Mouse (Mus musculus) limb, embryonic 15.5 days (tissue): Measurements from ENCODE around the gene Lrrc71. TPM values are rescaled to one million over a fixed set of nuclear protein-coding genes. Genes with fewer than 3 reads are reported as not detected.

ENCODE experiments used
- ATAC-seq: fragments of 200-750 bp; cut with Nextera tagmentation; 2 replicates; pipeline ENCODE4 v1.8.0; 2017; ENCODE audit warnings: low read depth, moderate TSS enrichment; ENCODE audit not compliant: insufficient number of reproducible peaks, low FRiP score, low TSS enrichment
- H3K27ac ChIP-seq: fragments of 300-500 bp; sonication (generic); 2 replicates; pipeline ENCODE4 v1.5.1; 2015; ENCODE audit warnings: moderate library complexity, mild to moderate bottlenecking, inconsistent platforms
- H3K27me3 ChIP-seq: fragments of 300-500 bp; sonication (generic); 2 replicates; pipeline ENCODE4 v1.6.1; 2015; ENCODE audit warnings: inconsistent platforms
- H3K36me3 ChIP-seq: fragments of 300-500 bp; sonication (generic); 2 replicates; pipeline ENCODE4 v1.6.1; 2015; ENCODE audit warnings: inconsistent platforms
- H3K4me1 ChIP-seq: fragments of 300-500 bp; sonication (generic); 2 replicates; pipeline ENCODE4 v1.6.1; 2015; ENCODE audit warnings: inconsistent platforms
- H3K4me2 ChIP-seq: fragments of 300-500 bp; sonication (generic); 2 replicates; pipeline ENCODE4 v1.6.1; 2015; ENCODE audit warnings: mild to moderate bottlenecking, inconsistent platforms
- H3K4me3 ChIP-seq: fragments of 300-500 bp; sonication (generic); 2 replicates; pipeline ENCODE4 v1.5.1; 2015; ENCODE audit warnings: mild to moderate bottlenecking, inconsistent platforms
- H3K9ac ChIP-seq: fragments of 300-500 bp; sonication (generic); 2 replicates; pipeline ENCODE4 v1.6.1; 2015; ENCODE audit warnings: inconsistent platforms
- H3K9me3 ChIP-seq: fragments of 300-500 bp; sonication (generic); 2 replicates; pipeline ENCODE4 v1.6.1; 2016; ENCODE audit warnings: inconsistent platforms
- WGBS: fragments of 180-500 bp; shearing (Covaris S2); methylation state at CpG from one replicate; pipeline ENCODE4 v1.1.7; 2015; 5-methylcytosine and 5-hydroxymethylcytosine counted together
- polyA plus RNA-seq: library from polyadenylated mRNA; unstranded; fragments of >200 nt; fragmentation: Nextera tagmentation; extraction: Ambion mirVana; gene quantifications from 2 replicates; pipeline ENCODE4 v1.2.1, GENCODE M21; 2015

Gene Lrrc71
- polyA plus RNA-seq: 0.36 and 0.59 TPM in 2 replicates

- ATAC-seq: no peak
These were observed at the start of gene Lrrc71 for GRCm38 (mm10) chr3:87748431-87748830. Gene Lrrc71, minus strand, starts transcription at chr3:87748625.

GRCm38 (mm10) chr3:87796736-87797334 lies 48.4 kb upstream of the Lrrc71 start, which contains the start of gene Insrr:
Gene Insrr, plus strand, starts transcription at chr3:87796951.
- H3K27me3 ChIP-seq: peaks cover 100% of the 10 kb centered on the region
- H3K9ac ChIP-seq: no peak within 1 kb of the TSS
- no peaks in the 10 kb centered on the region for H3K36me3 ChIP-seq
- under 1% methylated on average over 29 of the region's 29 CpGs for WGBS
- peak within 1 kb of the TSS; percentile 73 for H3K4me2 ChIP-seq
- no peak within 1 kb of the TSS for H3K27ac ChIP-seq
- no peaks in the 10 kb centered on the region for H3K9me3 ChIP-seq
- peaks cover 33% of the 10 kb centered on the region for H3K4me1 ChIP-seq
- peak within 1 kb of the TSS; percentile 40 for H3K4me3 ChIP-seq
- peak; percentile 12; the same call in 1 of the 2 replicates for ATAC-seq

More at GRCm38 (mm10) chr3:87748431-87748830, at the start of gene Lrrc71:
- no peak within 1 kb of the TSS for H3K27ac ChIP-seq
- H3K4me2 ChIP-seq: no peak within 1 kb of the TSS
- H3K9ac ChIP-seq: no peak within 1 kb of the TSS
- no peaks in the 10 kb centered on the region for H3K9me3 ChIP-seq
- peaks cover 15% of the 10 kb centered on the region for H3K4me1 ChIP-seq
- 50% methylated on average over 13 of the region's 13 CpGs for WGBS
- H3K27me3 ChIP-seq: no peaks in the 10 kb centered on the region
- no peak within 1 kb of the TSS for H3K4me3 ChIP-seq
- peaks cover 31% of the 10 kb centered on the region for H3K36me3 ChIP-seq

GRCm38 (mm10) chr3:87795336-87796277 lies 47.2 kb upstream of the Lrrc71 start:
- Histone ChIP-seq H3K4me3 (peak overlapping the region; percentile 37), H3K4me1 (peaks cover 33% of the 10 kb centered on the region), H3K27ac (no peak overlapping the region), H3K4me2 (peak overlapping the region; percentile 58), H3K27me3 (peaks cover 100% of the 10 kb centered on the region), H3K9ac (0 out of 2 replicates have a peak overlapping the region, but pooled peaks have one; percentile 10), H3K36me3 (no peaks in the 10 kb centered on the region), H3K9me3 (no peaks in the 10 kb centered on the region)
- ATAC-seq: no peak
- WGBS: 17% methylated on average over 33 of the region's 33 CpGs

GRCm38 (mm10) chr3:87794922-87795325 lies 46.5 kb upstream of the Lrrc71 start, which contains the start of gene Ntrk1:
Gene Ntrk1, minus strand, starts transcription at chr3:87795162.
- Histone ChIP-seq H3K4me2 (peak within 1 kb of the TSS; percentile 58), H3K9me3 (no peaks in the 10 kb centered on the region), H3K27ac (no peak within 1 kb of the TSS), H3K4me1 (peaks cover 33% of the 10 kb centered on the region), H3K27me3 (peaks cover 98% of the 10 kb centered on the region), H3K9ac (0 out of 2 replicates have a peak within 1 kb of the TSS, but pooled peaks have one; percentile 10), H3K4me3 (peak within 1 kb of the TSS; percentile 37), H3K36me3 (no peaks in the 10 kb centered on the region)
- WGBS: under 1% methylated on average over 46 of the region's 47 CpGs
- ATAC-seq: no peak

GRCm38 (mm10) chr3:87789768-87790167 lies 41.3 kb upstream of the Lrrc71 start:
- Histone ChIP-seq H3K27me3 (peaks cover 46% of the 10 kb centered on the region), H3K4me2 (no peak overlapping the region), H3K9me3 (no peaks in the 10 kb centered on the region), H3K4me1 (peaks cover 19% of the 10 kb centered on the region), H3K4me3 (no peak overlapping the region), H3K36me3 (no peaks in the 10 kb centered on the region), H3K27ac (no peak overlapping the region), H3K9ac (no peak overlapping the region)
- 23% methylated on average over 5 of the region's 5 CpGs for WGBS
- ATAC-seq: no peak

GRCm38 (mm10) chr3:87789248-87789647 lies 40.8 kb upstream of the Lrrc71 start:
- Histone ChIP-seq H3K4me2 (no peak overlapping the region), H3K36me3 (no peaks in the 10 kb centered on the region), H3K4me3 (no peak overlapping the region), H3K9me3 (no peaks in the 10 kb centered on the region), H3K27me3 (peaks cover 41% of the 10 kb centered on the region), H3K9ac (no peak overlapping the region), H3K4me1 (peaks cover 14% of the 10 kb centered on the region), H3K27ac (no peak overlapping the region)
- ATAC-seq: no peak
- 42% methylated on average over 1 of the region's 1 CpGs for WGBS

- 34% methylated on average over 6 of the region's 6 CpGs for WGBS
- H3K9ac ChIP-seq: no peak overlapping the region
- peaks cover 11% of the 10 kb centered on the region for H3K27me3 ChIP-seq
- H3K4me3 ChIP-seq: no peak overlapping the region
- H3K4me2 ChIP-seq: no peak overlapping the region
- ATAC-seq: no peak
- H3K9me3 ChIP-seq: no peaks in the 10 kb centered on the region
- no peaks in the 10 kb centered on the region for H3K36me3 ChIP-seq
- H3K4me1 ChIP-seq: peaks cover 14% of the 10 kb centered on the region
- no peak overlapping the region for H3K27ac ChIP-seq
These were observed 37.3 kb upstream of the Lrrc71 start for GRCm38 (mm10) chr3:87785626-87786214.

- H3K27ac ChIP-seq: no peak overlapping the region
- no peaks in the 10 kb centered on the region for H3K36me3 ChIP-seq
- H3K4me3 ChIP-seq: no peak overlapping the region
- 76% methylated on average over 5 of the region's 5 CpGs for WGBS
- no peak overlapping the region for H3K9ac ChIP-seq
- no peak overlapping the region for H3K4me2 ChIP-seq
- no peak for ATAC-seq
- H3K4me1 ChIP-seq: peaks cover 14% of the 10 kb centered on the region
- H3K9me3 ChIP-seq: no peaks in the 10 kb centered on the region
- H3K27me3 ChIP-seq: peaks cover 9% of the 10 kb centered on the region; the same call in 1 of the 2 replicates
These were observed 36.7 kb upstream of the Lrrc71 start for GRCm38 (mm10) chr3:87785156-87785555.

- Histone ChIP-seq H3K27ac (no peak overlapping the region), H3K27me3 (peaks cover 24% of the 10 kb centered on the region), H3K9ac (no peak overlapping the region), H3K9me3 (no peaks in the 10 kb centered on the region), H3K36me3 (no peaks in the 10 kb centered on the region), H3K4me1 (peaks cover 13% of the 10 kb centered on the region), H3K4me2 (no peak overlapping the region), H3K4me3 (no peak overlapping the region)
- ATAC-seq: no peak
- WGBS: 83% methylated on average over 25 of the region's 25 CpGs
These were observed 35.0 kb upstream of the Lrrc71 start for GRCm38 (mm10) chr3:87783282-87784023.

- 48% methylated on average over 2 of the region's 2 CpGs for WGBS
- Histone ChIP-seq H3K4me3 (no peak overlapping the region), H3K9me3 (no peaks in the 10 kb centered on the region), H3K4me2 (no peak overlapping the region), H3K27me3 (peaks cover 43% of the 10 kb centered on the region), H3K27ac (no peak overlapping the region), H3K9ac (no peak overlapping the region), H3K36me3 (no peaks in the 10 kb centered on the region), H3K4me1 (peaks cover 9% of the 10 kb centered on the region; the same call in 1 of the 2 replicates)
- ATAC-seq: no peak
These were observed 30.7 kb upstream of the Lrrc71 start for GRCm38 (mm10) chr3:87779086-87779485.

- 0 out of 2 replicates have a peak overlapping the region, but pooled peaks have one; percentile 1 for H3K4me2 ChIP-seq
- 56% methylated on average over 23 of the region's 23 CpGs for WGBS
- ATAC-seq: no peak
These were observed 29.9 kb upstream of the Lrrc71 start for GRCm38 (mm10) chr3:87778283-87778682.

More at GRCm38 (mm10) chr3:87778283-87778682, 29.9 kb upstream of the Lrrc71 start:
- H3K9ac ChIP-seq: no peak overlapping the region
- no peak overlapping the region for H3K4me3 ChIP-seq
- peaks cover 43% of the 10 kb centered on the region for H3K27me3 ChIP-seq
- no peaks in the 10 kb centered on the region for H3K36me3 ChIP-seq
- H3K9me3 ChIP-seq: no peaks in the 10 kb centered on the region
- peaks cover 9% of the 10 kb centered on the region; the same call in 1 of the 2 replicates for H3K4me1 ChIP-seq
- H3K27ac ChIP-seq: no peak overlapping the region
